Mouse (Mus musculus) forebrain, embryonic 11.5 days (tissue): Measurements from ENCODE around the gene Psma3. TPM values are rescaled to one million over a fixed set of nuclear protein-coding genes. Genes with fewer than 3 reads are reported as not detected.

Experiments used
- ATAC-seq: fragments of 200-750 bp; cut with Nextera tagmentation; replicated peaks from 2 replicates; pipeline ENCODE4 v1.8.0; 2017; ENCODE audit warnings: moderate TSS enrichment; ENCODE audit not compliant: low FRiP score
- DNase-seq: peaks from one replicate; pipeline ENCODE4 v3.0.0-alpha.2; 2017; ENCODE audit warnings: low spot score
- H3K27ac ChIP-seq: fragments of 300-500 bp; sonication (generic); 2 replicates; pipeline ENCODE4 v1.5.1; 2014; ENCODE audit warnings: low read depth, low read length
- H3K27me3 ChIP-seq: fragments of 300-500 bp; sonication (generic); 2 replicates; pipeline ENCODE4 v1.6.1; 2014; ENCODE audit warnings: mild to moderate bottlenecking, low read length, mixed read lengths; ENCODE audit not compliant: control insufficient read depth, insufficient read depth
- H3K36me3 ChIP-seq: fragments of 300-500 bp; sonication (generic); 2 replicates; pipeline ENCODE4 v1.6.1; 2014; ENCODE audit warnings: mild to moderate bottlenecking, low read length, moderate library complexity, mixed read lengths; ENCODE audit not compliant: control insufficient read depth, insufficient read depth
- H3K4me1 ChIP-seq: fragments of 300-500 bp; sonication (generic); replicated peaks from 2 replicates; pipeline ENCODE4 v1.6.1; 2014; ENCODE audit warnings: low read length, mixed read lengths; ENCODE audit not compliant: control insufficient read depth, insufficient read depth
- H3K4me2 ChIP-seq: fragments of 300-500 bp; sonication (generic); 2 replicates; pipeline ENCODE4 v1.6.1; 2014; ENCODE audit warnings: low read depth, mild to moderate bottlenecking, low read length, moderate library complexity, mixed read lengths; ENCODE audit not compliant: severe bottlenecking
- H3K4me3 ChIP-seq: fragments of 300-500 bp; sonication (generic); 2 replicates; pipeline ENCODE4 v1.5.1; 2014; ENCODE audit warnings: low read depth, low read length
- H3K9ac ChIP-seq: fragments of 300-500 bp; sonication (generic); 2 replicates; pipeline ENCODE4 v1.6.1; 2014; ENCODE audit warnings: low read length
- H3K9me3 ChIP-seq: fragments of 300-500 bp; sonication (generic); 2 replicates; pipeline ENCODE4 v1.6.1; 2016; ENCODE audit warnings: low read length, mixed read lengths; ENCODE audit not compliant: control insufficient read depth
- WGBS: fragments of 180-500 bp; shearing (Covaris S2); extraction: QIAGEN DNeasy Blood & Tissue Kit; methylation state at CpG from one replicate; pipeline ENCODE4 v1.1.7; 2014; 5-methylcytosine and 5-hydroxymethylcytosine counted together
- polyA plus RNA-seq: library from polyadenylated mRNA; unstranded; fragments of >200 nt; fragmentation: Nextera tagmentation; extraction: Ambion mirVana; gene quantifications from 2 replicates; pipeline ENCODE4 v1.2.1, GENCODE M21; 2014

Gene Psma3
- polyA plus RNA-seq, 1 experiment from 2014 or later, result 601 TPM

DNA sequence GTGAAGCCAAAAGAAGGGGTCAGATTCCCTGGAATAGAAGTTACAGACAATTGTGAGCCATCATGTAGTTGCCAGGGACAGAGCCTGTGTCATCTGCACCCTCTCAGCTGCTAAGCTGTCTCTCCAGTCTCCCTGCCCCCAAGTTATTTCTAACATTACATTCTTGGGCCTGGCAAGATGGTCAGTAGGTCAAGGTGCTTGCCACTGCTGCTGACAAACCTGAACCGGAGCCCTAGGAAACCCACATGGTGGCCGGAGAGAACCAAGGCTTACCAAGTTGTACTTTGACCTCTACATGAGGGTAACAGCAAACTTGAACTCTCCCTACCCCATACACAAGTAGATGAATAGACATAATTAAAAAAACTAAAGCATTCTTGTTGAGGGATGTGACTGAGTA is 70.1 kb downstream of the Psma3 start:
- H3K4me3 ChIP-seq, result no peak overlapping the region
- no peak for DNase-seq
- H3K27ac ChIP-seq, result no peak overlapping the region
- 89% methylated on average over 2 of the region's 2 CpGs for WGBS
- H3K9me3 ChIP-seq, result no peaks in the 10 kb centered on the region
- H3K27me3 ChIP-seq, result no peaks in the 10 kb centered on the region
- no peak overlapping the region for H3K9ac ChIP-seq
- H3K4me2 ChIP-seq, result no peak overlapping the region
- H3K36me3 ChIP-seq, result peaks cover 6% of the 10 kb centered on the region; the same call in 1 of the 2 replicates
- ATAC-seq, result no peak
- no peaks in the 10 kb centered on the region; the same call in 1 of the 2 replicates for H3K4me1 ChIP-seq

Other genes starting within 250 kb of the Psma3 start
- 20.9 and 22.7 TPM in 2 replicates for gene Frmd6, start 149.1 kb upstream of the Psma3 start, polyA plus RNA-seq
- 251 and 261 TPM in 2 replicates for gene Actr10, start 36.8 kb upstream of the Psma3 start, polyA plus RNA-seq
- gene Arid4a, start 41.4 kb downstream of the Psma3 start, polyA plus RNA-seq, result 35.7 and 38.1 TPM in 2 replicates
- gene Tomm20l, start 136.8 kb downstream of the Psma3 start, polyA plus RNA-seq, result not detected in 2 replicates
- gene Timm9, start 162.1 kb downstream of the Psma3 start, polyA plus RNA-seq, result 73.9 and 77.0 TPM in 2 replicates
- 19.0 and 21.3 TPM in 2 replicates for gene 2700049A03Rik, start 162.2 kb downstream of the Psma3 start, polyA plus RNA-seq